Mouse (Mus musculus) cerebellum, postnatal 36 days (tissue): ENCODE measurements at regions not wholly inside any gene's neighbourhood (a gene's known extent, or its start where the extent isn't known, plus 50 kb on each side); places are given as distances from the start of the nearest gene placed in this dataset.

Experiments
- DNase-seq, 2 experiments: peaks; one replicate each; pipeline ENCODE4 v3.0.0; 2021 to 2022; ENCODE audit warnings: mixed read lengths in 2 of 2

GRCm38 (mm10) chr4:119018573-119018972 lies 57.2 kb downstream of the Lao1 start:
- DNase-seq: no peak

- DNase-seq: no peak
Measured at GRCm38 (mm10) chr4:119019013-119019781, 57.8 kb downstream of the Lao1 start.

- no peak for DNase-seq
Measured at GRCm38 (mm10) chr4:119022338-119022737, 61.0 kb downstream of the Lao1 start.

GRCm38 (mm10) chr4:119026237-119026861 lies 65.0 kb downstream of the Lao1 start:
- no peak for DNase-seq

- no peak for DNase-seq
Measured at GRCm38 (mm10) chr4:119028208-119028821, 66.9 kb downstream of the Lao1 start.

- no peak for DNase-seq
Measured at GRCm38 (mm10) chr4:119029091-119029490, 67.7 kb downstream of the Lao1 start.

- DNase-seq: no peak
Measured at GRCm38 (mm10) chr4:119029735-119030134, 68.4 kb downstream of the Lao1 start.

GRCm38 (mm10) chr4:119030865-119031264 lies 69.5 kb downstream of the Lao1 start:
- DNase-seq: no peak

GRCm38 (mm10) chr4:119033006-119033405 lies 71.6 kb downstream of the Lao1 start:
- DNase-seq: no peak

GRCm38 (mm10) chr4:119036582-119036981 lies 71.9 kb upstream of the Slc2a1 start:
- no peak for DNase-seq

GRCm38 (mm10) chr4:119040041-119040440 lies 68.5 kb upstream of the Slc2a1 start:
- no peak for DNase-seq

GRCm38 (mm10) chr4:119041616-119042015 lies 66.9 kb upstream of the Slc2a1 start:
- DNase-seq: peak; percentile 24

GRCm38 (mm10) chr4:119044005-119044677 lies 64.4 kb upstream of the Slc2a1 start:
- DNase-seq: no peak

GRCm38 (mm10) chr4:119044836-119045235 lies 63.7 kb upstream of the Slc2a1 start:
- DNase-seq: peak; percentile 9 to 20

GRCm38 (mm10) chr4:119050867-119051353 lies 57.6 kb upstream of the Slc2a1 start:
- DNase-seq: no peak

- no peak for DNase-seq
Measured at GRCm38 (mm10) chr4:119052537-119052936, 56.0 kb upstream of the Slc2a1 start.

- no peak for DNase-seq
Measured at GRCm38 (mm10) chr4:119053241-119053640, 55.3 kb upstream of the Slc2a1 start.

GRCm38 (mm10) chr4:119053680-119054079 lies 54.8 kb upstream of the Slc2a1 start:
- no peak for DNase-seq

GRCm38 (mm10) chr4:119054129-119054528 lies 54.4 kb upstream of the Slc2a1 start:
- no peak for DNase-seq

GRCm38 (mm10) chr4:119057191-119057590 lies 51.3 kb upstream of the Slc2a1 start:
- DNase-seq: no peak

- no peak for DNase-seq
Measured at GRCm38 (mm10) chr4:119057826-119058225, 50.7 kb upstream of the Slc2a1 start.
